11 mouse cellular contexts compared by ENCODE assay signal in genomic region chr12:119164672-119165071, GRCm38 (mm10).
DNase-seq lines count a peak whose midpoint lies in the region; ATAC-seq and TF ChIP-seq lines count a peak whose summit lies in the region.
"Had no signal": no experiment of that assay in that cellular context is flagged by ENCODE, and none has a peak within 500 bp of the region (broad histone marks: within the 10 kb centered on the region; RNA-seq: fewer than 3 reads in every experiment).

No protein-coding gene starts in this region.

- H3K27me3 ChIP-seq in heart, adult 2 months (ENCODE audit: control insufficient read depth, insufficient read depth, low read length): no peaks in the 10 kb centered on the region
- H3K27me3 ChIP-seq in lung, postnatal 0 days (replicated peaks; ENCODE audit: insufficient read depth, low read length): no peaks in the 10 kb centered on the region
- no peaks in the 10 kb centered on the region for H3K27me3 ChIP-seq in forebrain, postnatal 0 days (ENCODE audit: insufficient read depth, low read length)
- H3K27me3 ChIP-seq in limb, embryonic 15.5 days: no peaks in the 10 kb centered on the region
- H3K27me3 ChIP-seq: liver, embryonic 15.5 days had no signal

- no peak for TF ChIP-seq EP300 in heart, adult 2 months (IDR thresholded peaks at IDR 0.05; ENCODE audit: insufficient read depth, low read depth, low read length)
- TF ChIP-seq EP300 in lung, postnatal 0 days (IDR thresholded peaks at IDR 0.05): no peak

- H3K27ac ChIP-seq in heart, adult 2 months: peak overlapping the region; percentile 27
- no peak overlapping the region for H3K27ac ChIP-seq in lung, postnatal 0 days (ENCODE audit: low read length)
- H3K27ac ChIP-seq in forebrain, postnatal 0 days (ENCODE audit: low read depth, low read length): no peak overlapping the region
- peak overlapping the region; percentile 22; the same call in 1 of the 2 replicates for H3K27ac ChIP-seq in limb, embryonic 15.5 days
- H3K27ac ChIP-seq: liver, embryonic 15.5 days had no signal

- H3K4me2 ChIP-seq in lung, postnatal 0 days (replicated peaks; ENCODE audit: low read depth, low read length): no peak overlapping the region
- H3K4me2 ChIP-seq in forebrain, postnatal 0 days (ENCODE audit: low read depth): no peak overlapping the region
- H3K4me2 ChIP-seq in limb, embryonic 15.5 days: no peak overlapping the region
- H3K4me2 ChIP-seq: liver, embryonic 15.5 days had no signal

- TF ChIP-seq CTCF in heart, adult 2 months (IDR thresholded peaks at IDR 0.05): no peak
- no peak for TF ChIP-seq CTCF in lung, postnatal 0 days (IDR thresholded peaks at IDR 0.05)
- no peak for TF ChIP-seq CTCF in forebrain, postnatal 0 days (IDR thresholded peaks at IDR 0.05; ENCODE audit: low read depth)

- H3K9me3 ChIP-seq in lung, postnatal 0 days (ENCODE audit: low read length): no peaks in the 10 kb centered on the region
- no peaks in the 10 kb centered on the region for H3K9me3 ChIP-seq in forebrain, postnatal 0 days (ENCODE audit: low read length)
- no peaks in the 10 kb centered on the region for H3K9me3 ChIP-seq in limb, embryonic 15.5 days
- H3K9me3 ChIP-seq: liver, embryonic 15.5 days had no signal

- ATAC-seq in lung, postnatal 0 days: no peak
- ATAC-seq in forebrain, postnatal 0 days: peak; percentile 60
- no peak for ATAC-seq in limb, embryonic 15.5 days (ENCODE audit: insufficient number of reproducible peaks, low FRiP score, low TSS enrichment, low read depth)
- ATAC-seq in megakaryocyte-erythroid progenitor cell, adult 5-6 weeks (replicated peaks; ENCODE audit: low FRiP score, low TSS enrichment, poor library complexity, severe bottlenecking): no peak

- 55% methylated on average over 1 of the region's 1 CpGs for whole genome bisulfite sequencing in heart, adult 2 months
- WGBS in lung, postnatal 0 days: 28% methylated on average over 1 of the region's 1 CpGs
- WGBS in forebrain, postnatal 0 days: 34% methylated on average over 1 of the region's 1 CpGs
- WGBS in limb, embryonic 15.5 days: 58% methylated on average over 1 of the region's 1 CpGs

- no peak overlapping the region for H3K9ac ChIP-seq in heart, adult 2 months (ENCODE audit: low read depth, low read length)
- H3K9ac ChIP-seq in lung, postnatal 0 days (replicated peaks; ENCODE audit: low read depth): no peak overlapping the region
- H3K9ac ChIP-seq in forebrain, postnatal 0 days: no peak overlapping the region
- no peak overlapping the region for H3K9ac ChIP-seq in limb, embryonic 15.5 days
- H3K9ac ChIP-seq: liver, embryonic 15.5 days had no signal

- no peaks in the 10 kb centered on the region for H3K4me1 ChIP-seq in heart, adult 2 months (ENCODE audit: control insufficient read depth, insufficient read depth, low read length)
- no peaks in the 10 kb centered on the region for H3K4me1 ChIP-seq in lung, postnatal 0 days (ENCODE audit: insufficient read depth, low read depth, low read length)
- no peaks in the 10 kb centered on the region for H3K4me1 ChIP-seq in forebrain, postnatal 0 days (ENCODE audit: insufficient read depth)
- H3K4me1 ChIP-seq in limb, embryonic 15.5 days: peaks cover 9% of the 10 kb centered on the region; the same call in 1 of the 2 replicates
- H3K4me1 ChIP-seq: liver, embryonic 15.5 days had no signal

- H3K36me3 ChIP-seq in heart, adult 2 months (ENCODE audit: control insufficient read depth, insufficient read depth, low read length): no peaks in the 10 kb centered on the region
- H3K36me3 ChIP-seq in lung, postnatal 0 days (ENCODE audit: insufficient read depth, low read length): no peaks in the 10 kb centered on the region
- peaks cover 5% of the 10 kb centered on the region for H3K36me3 ChIP-seq in forebrain, postnatal 0 days (ENCODE audit: insufficient read depth)
- H3K36me3 ChIP-seq in limb, embryonic 15.5 days: peaks cover 6% of the 10 kb centered on the region
- H3K36me3 ChIP-seq: liver, embryonic 15.5 days had no signal

- TF ChIP-seq POLR2A in heart, adult 2 months (IDR thresholded peaks at IDR 0.05; ENCODE audit: insufficient read depth, low read depth, low read length): no peak

- no peak overlapping the region for H3K4me3 ChIP-seq in heart, adult 2 months
- no peak overlapping the region for H3K4me3 ChIP-seq in lung, postnatal 0 days (ENCODE audit: low read depth, low read length)
- no peak overlapping the region for H3K4me3 ChIP-seq in forebrain, postnatal 0 days (ENCODE audit: low read depth, low read length)
- H3K4me3 ChIP-seq in limb, embryonic 15.5 days: no peak overlapping the region
- H3K4me3 ChIP-seq: liver, embryonic 15.5 days had no signal

- DNase-seq in heart, adult 2 months: no peak
- no peak for DNase-seq in heart, postnatal 4 days
- peak; percentile 14 for DNase-seq in lung, postnatal 36 days
- DNase-seq in lung, postnatal 0 days (ENCODE audit: low spot score): no peak
- DNase-seq in forebrain, postnatal 0 days: peak; percentile 42
- DNase-seq in gastrocnemius, postnatal 36 days: no peak
- DNase-seq: right cerebral cortex, postnatal 14 days; thymus, adult 2 months had no signal

- intact Hi-C loops in heart, adult 2 months (cut with DNase I): loop anchor here (5.0 kb wide), 1 partner anchor 52 kb away; no protein-coding TSS in a partner anchor
- intact Hi-C loops in gastrocnemius, postnatal 36 days (cut with DNase I): no loop called here

- H3K79me2 ChIP-seq in heart, adult 2 months (replicated peaks; ENCODE audit: control insufficient read depth, insufficient read depth, low read length): no peaks in the 10 kb centered on the region

Comparison
In these comparisons a context has a peak if more than half of its experiments do, and no peak if none do; other contexts are left out.
1. DNase-seq: peak in lung, postnatal 36 days (single experiment) and forebrain, postnatal 0 days (single experiment); none in heart, adult 2 months (0 of 2), heart, postnatal 4 days (single experiment), lung, postnatal 0 days (single experiment) and gastrocnemius, postnatal 36 days (0 of 2).
2. H3K27ac ChIP-seq: peak in heart, adult 2 months (single experiment) and limb, embryonic 15.5 days (single experiment); none in lung, postnatal 0 days (single experiment) and forebrain, postnatal 0 days (single experiment).